Mouse (Mus musculus): ENCODE results near the gene Tspear. TPM values are rescaled to one million over a fixed set of nuclear protein-coding genes. Genes with fewer than 3 reads are reported as not detected.
A peak's percentile ranks its signal among the peaks of the same experiment; 100 is the strongest.

Gene Tspear
- polyA plus RNA-seq, 1 experiment, result 0.07 TPM

- no peak overlapping the region for H3K4me3 ChIP-seq (ENCODE audit: control insufficient read depth, low read depth, low read length)
Observed at GRCm38 (mm10) chr10:77804095-77804494, 117.7 kb downstream of the Tspear start.

DNA sequence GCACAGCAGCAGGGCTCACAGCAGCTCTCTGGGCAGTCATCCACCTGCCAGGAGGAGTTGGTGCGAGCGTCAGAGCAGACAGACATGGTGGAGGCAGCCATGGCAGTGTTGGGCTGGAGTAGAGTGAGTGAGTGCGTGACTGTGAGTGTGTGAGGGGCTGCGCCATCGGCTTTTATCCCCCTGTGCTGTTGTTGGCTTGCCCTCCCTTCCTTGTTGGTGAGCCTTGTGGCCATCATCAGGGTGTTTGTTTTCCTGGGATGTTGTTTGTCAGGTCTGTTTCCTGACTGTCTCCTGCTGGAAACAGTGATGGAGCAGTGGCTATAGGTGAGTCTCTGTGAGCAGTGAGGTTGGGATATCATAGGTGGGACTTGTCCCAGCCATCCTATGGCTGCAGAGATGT is 125.4 kb downstream of the Tspear start, which contains the start of gene Gm9507:
Gene Gm9507, minus strand, starts transcription at position 101 of the 400 bp plus-strand sequence.
- TF ChIP-seq POLR2A (IDR thresholded peaks at IDR 0.05; ENCODE audit: control insufficient read depth, low read depth, low read length), result no peak
- TF ChIP-seq CTCF (IDR thresholded peaks at IDR 0.05; ENCODE audit: control insufficient read depth, insufficient read depth, insufficient replicate concordance, low read depth, low read length), result no peak
- Histone ChIP-seq H3K36me3 (ENCODE audit: control insufficient read depth, insufficient read depth, low read length) (no peaks in the 10 kb centered on the region), H3K4me1 (ENCODE audit: control insufficient read depth, insufficient read depth, low read length) (no peaks in the 10 kb centered on the region), H3K4me3 (ENCODE audit: control insufficient read depth, low read depth, low read length) (no peak within 1 kb of the TSS), H3K27ac (ENCODE audit: control insufficient read depth, insufficient read depth, low read depth, low read length) (no peak within 1 kb of the TSS), H3K27me3 (ENCODE audit: control insufficient read depth, insufficient read depth, low read length) (no peaks in the 10 kb centered on the region)

More at GRCm38 (mm10) chr10:77804095-77804494, 117.7 kb downstream of the Tspear start:
- no peak for TF ChIP-seq POLR2A (IDR thresholded peaks at IDR 0.05; ENCODE audit: control insufficient read depth, low read depth, low read length)
- no peak for TF ChIP-seq CTCF (IDR thresholded peaks at IDR 0.05; ENCODE audit: control insufficient read depth, insufficient read depth, insufficient replicate concordance, low read depth, low read length)
- Histone ChIP-seq H3K36me3 (ENCODE audit: control insufficient read depth, insufficient read depth, low read length) (no peaks in the 10 kb centered on the region), H3K4me1 (ENCODE audit: control insufficient read depth, insufficient read depth, low read length) (no peaks in the 10 kb centered on the region), H3K27ac (ENCODE audit: control insufficient read depth, insufficient read depth, low read depth, low read length) (no peak overlapping the region), H3K27me3 (ENCODE audit: control insufficient read depth, insufficient read depth, low read length) (no peaks in the 10 kb centered on the region)

DNA sequence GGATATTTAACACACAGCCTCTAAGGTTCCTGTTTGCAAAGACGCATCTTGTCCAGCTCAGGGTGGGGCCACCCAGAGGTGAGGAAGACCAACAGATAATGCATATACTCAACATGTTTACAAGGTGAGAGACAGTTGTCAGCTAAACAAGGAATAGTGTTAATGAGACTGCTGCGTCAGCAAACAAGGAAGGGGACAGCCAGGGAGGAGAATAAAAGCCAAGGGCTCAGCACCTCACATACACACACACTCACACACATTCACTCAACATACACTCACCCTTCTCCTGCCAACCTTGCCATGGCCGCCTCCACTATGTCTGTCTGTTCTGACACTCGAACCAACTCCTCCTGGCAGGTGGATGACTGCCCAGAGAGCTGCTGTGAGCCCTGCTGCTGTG is 128.0 kb downstream of the Tspear start, which contains the start of gene Gm2696:
Gene Gm2696, plus strand, starts transcription at position 301 of the 400 bp plus-strand sequence.
- TF ChIP-seq POLR2A (IDR thresholded peaks at IDR 0.05; ENCODE audit: control insufficient read depth, low read depth, low read length), result no peak
- TF ChIP-seq CTCF (IDR thresholded peaks at IDR 0.05; ENCODE audit: control insufficient read depth, insufficient read depth, insufficient replicate concordance, low read depth, low read length), result no peak
- Histone ChIP-seq H3K27me3 (ENCODE audit: control insufficient read depth, insufficient read depth, low read length) (no peaks in the 10 kb centered on the region), H3K4me3 (ENCODE audit: control insufficient read depth, low read depth, low read length) (no peak within 1 kb of the TSS), H3K27ac (ENCODE audit: control insufficient read depth, insufficient read depth, low read depth, low read length) (no peak within 1 kb of the TSS), H3K36me3 (ENCODE audit: control insufficient read depth, insufficient read depth, low read length) (no peaks in the 10 kb centered on the region), H3K4me1 (ENCODE audit: control insufficient read depth, insufficient read depth, low read length) (no peaks in the 10 kb centered on the region)

DNA sequence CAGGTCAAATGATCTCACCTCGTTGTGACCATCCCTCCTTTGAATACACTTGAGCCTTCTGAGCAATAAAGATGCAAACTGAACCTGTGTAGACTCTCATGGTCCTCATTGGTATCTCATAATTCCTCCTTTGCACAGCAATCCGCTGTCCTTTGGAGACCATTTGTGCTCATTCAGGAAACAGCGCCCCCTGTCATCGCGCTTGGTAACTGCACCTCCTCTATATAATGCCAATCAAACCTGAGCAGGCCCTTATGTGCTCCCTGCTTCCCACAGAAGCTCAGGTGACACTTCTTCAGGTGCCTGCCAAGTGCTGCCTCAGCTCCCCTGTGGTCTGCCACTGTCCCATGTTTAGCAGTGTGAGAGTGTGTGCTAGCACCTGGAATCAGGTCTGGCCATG is 129.1 kb downstream of the Tspear start:
- Histone ChIP-seq H3K27ac (ENCODE audit: control insufficient read depth, insufficient read depth, low read depth, low read length) (no peak overlapping the region), H3K27me3 (ENCODE audit: control insufficient read depth, insufficient read depth, low read length) (no peaks in the 10 kb centered on the region), H3K4me3 (ENCODE audit: control insufficient read depth, low read depth, low read length) (no peak overlapping the region), H3K4me1 (ENCODE audit: control insufficient read depth, insufficient read depth, low read length) (no peaks in the 10 kb centered on the region), H3K36me3 (ENCODE audit: control insufficient read depth, insufficient read depth, low read length) (no peaks in the 10 kb centered on the region)
- TF ChIP-seq POLR2A (IDR thresholded peaks at IDR 0.05; ENCODE audit: control insufficient read depth, low read depth, low read length) (no peak), CTCF (IDR thresholded peaks at IDR 0.05; ENCODE audit: control insufficient read depth, insufficient read depth, insufficient replicate concordance, low read depth, low read length) (peak; percentile 78; the same call in 1 of the 2 replicates)

GRCm38 (mm10) chr10:77818523-77818922 is 132.2 kb downstream of the Tspear start:
- H3K4me3 ChIP-seq (ENCODE audit: control insufficient read depth, low read depth, low read length), result no peak overlapping the region
- no peak overlapping the region for H3K27ac ChIP-seq (ENCODE audit: control insufficient read depth, insufficient read depth, low read depth, low read length)
- no peaks in the 10 kb centered on the region for H3K36me3 ChIP-seq (ENCODE audit: control insufficient read depth, insufficient read depth, low read length)
- TF ChIP-seq POLR2A (IDR thresholded peaks at IDR 0.05; ENCODE audit: control insufficient read depth, low read depth, low read length), result no peak
- TF ChIP-seq CTCF (IDR thresholded peaks at IDR 0.05; ENCODE audit: control insufficient read depth, insufficient read depth, insufficient replicate concordance, low read depth, low read length), result no peak
- H3K27me3 ChIP-seq (ENCODE audit: control insufficient read depth, insufficient read depth, low read length), result no peaks in the 10 kb centered on the region
- H3K4me1 ChIP-seq (ENCODE audit: control insufficient read depth, insufficient read depth, low read length), result no peaks in the 10 kb centered on the region

DNA sequence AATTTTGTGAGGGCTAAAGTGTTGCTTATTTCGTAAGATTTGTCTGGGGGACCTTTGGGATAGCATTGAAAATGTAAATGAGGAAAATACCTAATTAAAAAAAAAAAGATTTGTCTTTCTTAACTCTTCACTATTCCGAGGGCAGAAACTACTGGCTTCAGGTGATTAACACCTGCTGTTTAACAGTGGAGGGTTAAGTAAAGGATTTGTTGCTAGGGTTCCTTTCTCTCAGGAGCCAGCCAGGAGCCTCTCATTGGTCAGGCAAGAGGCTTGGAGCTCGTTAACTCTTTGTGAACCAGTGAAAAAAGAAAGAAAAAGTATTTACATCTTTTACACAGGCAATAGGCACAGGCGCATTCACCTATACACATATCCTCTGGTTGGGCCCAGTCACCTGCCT is 132.8 kb downstream of the Tspear start:
- H3K36me3 ChIP-seq (ENCODE audit: control insufficient read depth, insufficient read depth, low read length), result no peaks in the 10 kb centered on the region
- no peak overlapping the region for H3K27ac ChIP-seq (ENCODE audit: control insufficient read depth, insufficient read depth, low read depth, low read length)
- no peaks in the 10 kb centered on the region for H3K4me1 ChIP-seq (ENCODE audit: control insufficient read depth, insufficient read depth, low read length)
- no peaks in the 10 kb centered on the region for H3K27me3 ChIP-seq (ENCODE audit: control insufficient read depth, insufficient read depth, low read length)
- no peak for TF ChIP-seq POLR2A (IDR thresholded peaks at IDR 0.05; ENCODE audit: control insufficient read depth, low read depth, low read length)
- TF ChIP-seq CTCF (IDR thresholded peaks at IDR 0.05; ENCODE audit: control insufficient read depth, insufficient read depth, insufficient replicate concordance, low read depth, low read length), result no peak
- H3K4me3 ChIP-seq (ENCODE audit: control insufficient read depth, low read depth, low read length), result no peak overlapping the region

DNA sequence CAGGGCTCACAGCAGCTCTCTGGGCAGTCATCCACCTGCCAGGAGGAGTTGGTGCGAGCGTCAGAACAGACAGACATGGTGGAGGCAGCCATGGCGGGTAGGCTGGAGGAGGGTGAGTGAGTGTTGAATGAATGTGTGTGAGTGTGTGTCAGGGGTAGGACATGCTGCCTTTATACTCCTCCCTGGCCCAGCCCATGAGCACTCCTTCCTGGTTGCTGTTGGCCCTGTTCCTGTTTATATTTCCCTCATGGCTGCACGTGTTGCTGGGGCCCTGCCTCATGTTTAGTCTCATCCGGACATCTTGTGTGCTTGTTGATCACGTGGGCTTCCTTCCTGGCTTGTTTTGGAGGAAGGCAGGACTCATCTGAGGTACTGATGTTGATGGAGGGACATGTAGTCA is 140.6 kb downstream of the Tspear start, which contains the start of gene Krtap10-4:
Gene Krtap10-4, minus strand, starts transcription at position 145 of the 400 bp plus-strand sequence.
- Histone ChIP-seq H3K27ac (ENCODE audit: control insufficient read depth, insufficient read depth, low read depth, low read length) (no peak within 1 kb of the TSS), H3K4me1 (ENCODE audit: control insufficient read depth, insufficient read depth, low read length) (no peaks in the 10 kb centered on the region), H3K36me3 (ENCODE audit: control insufficient read depth, insufficient read depth, low read length) (no peaks in the 10 kb centered on the region), H3K27me3 (ENCODE audit: control insufficient read depth, insufficient read depth, low read length) (no peaks in the 10 kb centered on the region), H3K4me3 (ENCODE audit: control insufficient read depth, low read depth, low read length) (no peak within 1 kb of the TSS)
- TF ChIP-seq CTCF (IDR thresholded peaks at IDR 0.05; ENCODE audit: control insufficient read depth, insufficient read depth, insufficient replicate concordance, low read depth, low read length), result no peak

- no peak within 1 kb of the TSS for H3K27ac ChIP-seq (ENCODE audit: control insufficient read depth, insufficient read depth, low read depth, low read length)
- no peaks in the 10 kb centered on the region for H3K4me1 ChIP-seq (ENCODE audit: control insufficient read depth, insufficient read depth, low read length)
- H3K36me3 ChIP-seq (ENCODE audit: control insufficient read depth, insufficient read depth, low read length), result no peaks in the 10 kb centered on the region
- H3K27me3 ChIP-seq (ENCODE audit: control insufficient read depth, insufficient read depth, low read length), result no peaks in the 10 kb centered on the region
- TF ChIP-seq CTCF (IDR thresholded peaks at IDR 0.05; ENCODE audit: control insufficient read depth, insufficient read depth, insufficient replicate concordance, low read depth, low read length), result no peak
- no peak within 1 kb of the TSS for H3K4me3 ChIP-seq (ENCODE audit: control insufficient read depth, low read depth, low read length)
Observed at GRCm38 (mm10) chr10:77835647-77836046, 149.3 kb downstream of the Tspear start, which contains the start of gene Krtap10-10. Gene Krtap10-10, plus strand, starts transcription at chr10:77835947.

Measured in testis, adult 2 months (tissue).